Mouse (Mus musculus) neural tube, embryonic 10.5 days (tissue): ENCODE measurements at regions not wholly inside any gene's neighbourhood (a gene's known extent, or its start where the extent isn't known, plus 50 kb on each side); places are given as distances from the start of the nearest gene placed in this dataset.

ENCODE experiments used
- DNase-seq: peaks from one replicate; pipeline ENCODE4 v3.0.0-alpha.2; 2017; ENCODE audit warnings: low spot score; ENCODE audit errors: extremely low spot score

GRCm38 (mm10) chr13:116795041-116795440 lies 230.3 kb downstream of the Parp8 start:
- DNase-seq: no peak

GRCm38 (mm10) chr13:116781616-116782015 lies 243.7 kb downstream of the Parp8 start:
- no peak for DNase-seq

GRCm38 (mm10) chr13:116765491-116765890 lies 259.8 kb downstream of the Parp8 start:
- no peak for DNase-seq

GRCm38 (mm10) chr13:116759912-116760311 lies 265.4 kb downstream of the Parp8 start:
- DNase-seq: no peak

- no peak for DNase-seq
Observed at GRCm38 (mm10) chr13:116740825-116741224, 284.5 kb downstream of the Parp8 start.

GRCm38 (mm10) chr13:116723361-116724153 lies 301.8 kb downstream of the Parp8 start:
- no peak for DNase-seq

- peak; percentile 61 for DNase-seq
Observed at GRCm38 (mm10) chr13:116714809-116715208, 310.5 kb downstream of the Parp8 start.

GRCm38 (mm10) chr13:116711866-116712593 lies 313.3 kb downstream of the Parp8 start:
- DNase-seq: peak; percentile 65

GRCm38 (mm10) chr13:116711148-116711865 lies 314.0 kb downstream of the Parp8 start:
- DNase-seq: peak; percentile 58

- peak; percentile 47 for DNase-seq
Observed at GRCm38 (mm10) chr13:116709671-116710070, 315.7 kb downstream of the Parp8 start.

- peak; percentile 57 for DNase-seq
Observed at GRCm38 (mm10) chr13:116708846-116709245, 316.5 kb downstream of the Parp8 start.

- DNase-seq: no peak
Observed at GRCm38 (mm10) chr13:116708456-116708780, 316.9 kb downstream of the Parp8 start.

GRCm38 (mm10) chr13:116707621-116708455 lies 317.5 kb downstream of the Parp8 start:
- peak; percentile 54 for DNase-seq

- DNase-seq: peak; percentile 63
Observed at GRCm38 (mm10) chr13:116706401-116707330, 318.7 kb downstream of the Parp8 start.

GRCm38 (mm10) chr13:116705611-116706386 lies 319.5 kb downstream of the Parp8 start:
- DNase-seq: peak; percentile 68

GRCm38 (mm10) chr13:116688714-116689113 lies 336.6 kb downstream of the Parp8 start:
- no peak for DNase-seq
